Mouse (Mus musculus): Measurements from ENCODE around the gene Ror2. TPM values are rescaled to one million over a fixed set of nuclear protein-coding genes. Genes with fewer than 3 reads are reported as not detected.

Ror2 gene
- polyA plus RNA-seq, 3 experiments from 2014 or later = not detected

DNA sequence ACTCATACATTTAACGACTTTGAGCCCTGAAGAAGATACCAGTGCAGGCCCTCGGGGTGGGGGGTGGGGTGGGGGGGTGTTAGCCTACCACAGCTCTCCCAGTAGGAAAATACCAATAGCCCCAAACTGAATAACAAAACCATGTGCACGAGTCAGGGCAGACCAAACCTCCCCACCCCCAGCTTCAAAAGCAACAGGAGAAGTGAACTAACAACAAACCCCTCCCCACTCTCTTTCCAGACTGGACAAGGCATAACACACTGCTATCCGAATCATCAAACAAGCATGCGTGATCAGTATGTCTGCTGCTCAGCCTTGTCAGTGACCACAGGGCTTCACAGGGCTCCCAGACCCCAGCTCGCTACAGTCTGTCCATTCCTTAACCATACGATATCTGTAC is 94.3 kb downstream of the Ror2 start:
- no peak for ATAC-seq

DNA sequence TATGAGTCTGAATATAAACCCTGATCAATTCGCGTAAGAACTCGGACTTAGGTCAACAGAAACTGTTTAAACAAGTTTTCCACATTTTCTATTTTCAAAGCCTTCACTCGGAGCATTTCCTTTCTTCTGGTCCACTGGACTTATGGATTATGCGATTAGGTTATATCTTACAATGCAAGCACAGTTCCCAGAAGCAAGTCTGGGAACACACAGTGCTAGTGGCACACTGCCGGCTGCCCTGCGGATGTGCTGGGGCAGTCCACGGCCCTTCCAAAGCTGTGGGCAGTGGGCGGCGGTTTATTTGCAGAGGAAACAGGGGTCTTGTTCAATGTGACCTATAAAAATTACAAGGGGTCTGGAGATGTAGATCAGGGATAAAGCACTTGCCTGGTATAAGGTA is 97.0 kb downstream of the Ror2 start:
- ATAC-seq = no peak

DNA sequence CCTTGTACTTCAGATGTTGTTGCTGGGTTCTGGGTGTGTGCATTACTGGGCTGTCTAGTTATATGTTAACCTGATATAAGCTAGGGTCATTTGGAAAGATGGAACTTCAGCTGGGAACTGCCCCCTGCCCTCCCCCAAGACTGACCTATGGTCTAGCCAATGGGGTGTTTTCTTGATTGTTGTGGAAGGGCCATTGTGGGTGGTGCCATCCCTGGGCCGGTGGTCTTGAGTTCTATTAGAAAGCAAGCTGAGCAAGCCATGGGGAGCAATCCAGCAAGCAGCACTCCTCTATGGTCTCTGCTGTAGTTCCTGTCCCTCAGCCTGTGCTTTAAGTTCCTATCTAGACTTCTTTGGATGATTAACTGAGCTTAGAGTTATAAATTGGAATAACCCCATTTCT is 101.1 kb downstream of the Ror2 start:
- no peak for ATAC-seq

DNA sequence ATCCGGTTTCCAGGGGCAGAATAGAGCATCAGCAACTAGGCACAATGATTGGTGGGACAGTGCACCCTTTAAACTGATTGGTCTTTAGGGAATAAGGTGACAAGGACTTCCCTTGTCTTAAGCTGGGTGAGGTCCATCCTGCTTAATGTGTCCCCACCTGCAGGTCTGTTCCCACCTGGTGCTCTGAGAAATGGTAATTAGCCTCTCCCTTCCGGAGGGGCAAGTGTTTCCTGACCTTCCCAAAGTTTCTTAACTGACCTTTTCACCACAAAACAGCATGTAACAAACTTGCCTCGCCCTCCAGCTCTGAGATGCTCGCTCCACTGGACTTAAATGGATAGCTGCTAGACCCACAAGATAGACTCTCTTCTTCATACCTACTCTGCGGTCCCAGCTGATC is 101.8 kb downstream of the Ror2 start:
- ATAC-seq = no peak

DNA sequence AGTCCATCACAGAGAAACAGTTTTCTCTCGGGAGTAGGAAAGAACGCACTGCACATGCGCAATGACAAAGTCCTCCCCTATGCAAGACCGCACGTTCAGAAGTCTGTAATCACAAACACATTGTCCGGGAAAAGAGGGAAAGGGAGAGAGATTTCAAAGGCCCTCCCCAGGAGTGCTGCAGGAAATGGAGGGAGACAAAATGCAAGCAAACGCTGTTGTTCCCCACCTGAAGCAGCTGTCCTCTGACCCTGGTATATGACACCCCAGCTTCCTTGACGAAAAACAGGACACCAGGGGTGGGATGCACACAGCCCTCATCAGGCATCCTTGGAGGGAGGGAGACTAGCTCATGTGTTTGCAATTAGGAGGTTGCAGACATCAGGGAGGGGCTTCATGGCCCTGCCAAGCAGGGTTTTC is 102.8 kb downstream of the Ror2 start:
- no peak for ATAC-seq

DNA sequence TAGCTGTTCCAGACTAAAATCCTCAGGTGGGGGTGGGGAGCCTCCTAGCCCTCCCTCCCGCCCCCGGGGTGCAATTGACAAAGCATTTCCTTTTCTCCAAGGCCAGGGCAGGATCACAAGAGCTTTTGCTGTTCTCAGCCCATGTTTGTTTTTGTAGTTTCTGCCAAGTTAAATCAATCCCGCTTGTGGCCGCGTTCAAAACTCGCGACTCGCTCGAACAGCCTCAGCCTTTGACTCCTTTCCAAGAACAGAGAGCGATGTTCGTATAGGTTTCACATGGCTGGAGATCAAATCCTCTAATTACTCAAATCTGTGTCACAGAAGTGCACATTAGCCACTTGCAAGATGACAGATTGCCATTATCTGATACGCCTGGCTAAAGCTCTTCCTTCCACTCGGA is 107.3 kb downstream of the Ror2 start:
- no peak for ATAC-seq

DNA sequence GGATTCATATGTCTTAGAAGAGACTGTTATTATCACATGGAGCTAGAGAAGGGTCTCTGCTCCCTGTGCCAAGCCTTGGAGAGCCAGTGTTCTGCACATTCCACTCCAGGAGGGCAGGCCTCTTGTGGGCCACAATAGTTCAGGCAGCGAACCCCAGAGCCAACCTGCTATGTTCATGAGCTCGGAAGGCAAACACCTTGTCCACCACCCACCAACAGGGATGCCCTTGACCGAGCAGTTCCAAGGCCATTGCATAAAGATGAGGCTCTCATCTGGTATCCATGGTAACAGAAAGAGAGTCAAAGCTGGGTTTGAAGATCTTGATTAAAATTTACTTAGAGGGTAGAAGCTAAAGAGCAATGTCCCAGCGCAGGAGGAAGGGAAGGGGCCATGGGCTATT is 107.8 kb downstream of the Ror2 start:
- ATAC-seq = no peak

DNA sequence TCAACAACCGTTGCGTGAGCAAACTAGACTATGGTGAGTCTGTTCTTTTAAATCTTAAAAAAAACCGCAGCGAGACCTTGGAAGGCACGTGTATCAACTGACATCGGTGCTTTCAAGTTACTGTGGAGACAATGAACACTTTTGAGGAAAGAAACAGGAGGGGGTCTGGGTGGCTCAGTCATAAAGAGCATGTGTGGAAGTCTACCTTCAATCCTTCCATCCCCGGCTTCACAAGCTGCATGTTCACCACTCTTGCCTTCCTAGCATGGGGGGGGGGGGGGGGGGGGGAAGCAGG is 108.6 kb downstream of the Ror2 start:
- no peak for ATAC-seq

DNA sequence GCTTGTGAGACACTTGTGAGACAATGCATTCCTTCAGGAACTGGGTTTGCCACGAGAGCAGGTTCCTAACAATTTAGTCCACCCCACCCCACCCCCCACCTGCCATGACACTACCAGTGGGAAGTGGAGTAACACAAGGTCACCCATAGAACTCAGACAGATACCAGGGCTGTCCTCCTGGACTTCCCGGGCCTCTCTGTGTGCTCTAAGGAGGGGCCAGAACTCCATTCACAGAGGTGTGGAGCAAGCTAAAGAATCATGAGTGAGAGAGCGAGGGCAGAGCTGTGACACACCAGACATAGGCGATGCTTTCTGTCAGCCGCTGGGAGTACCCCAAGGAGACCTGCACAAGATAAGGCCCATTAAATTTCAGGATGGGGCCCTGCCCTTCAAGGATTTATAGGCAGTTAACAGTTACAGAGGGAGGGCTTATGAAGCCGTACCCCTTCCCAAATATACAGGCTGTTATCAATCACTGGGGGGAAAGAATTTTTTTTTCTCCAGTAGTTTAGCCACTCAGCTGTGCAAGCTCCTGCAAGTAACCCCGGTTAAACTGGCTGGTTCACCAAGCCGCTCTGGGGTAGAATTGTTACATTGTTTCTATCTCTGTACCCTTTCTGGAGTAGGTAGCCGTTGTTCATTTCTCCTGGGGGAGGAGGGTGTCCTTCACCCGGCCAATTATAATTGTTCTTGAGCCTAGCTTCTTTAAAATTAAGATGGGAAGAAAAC is 109.1 kb downstream of the Ror2 start:
- no peak for ATAC-seq

DNA sequence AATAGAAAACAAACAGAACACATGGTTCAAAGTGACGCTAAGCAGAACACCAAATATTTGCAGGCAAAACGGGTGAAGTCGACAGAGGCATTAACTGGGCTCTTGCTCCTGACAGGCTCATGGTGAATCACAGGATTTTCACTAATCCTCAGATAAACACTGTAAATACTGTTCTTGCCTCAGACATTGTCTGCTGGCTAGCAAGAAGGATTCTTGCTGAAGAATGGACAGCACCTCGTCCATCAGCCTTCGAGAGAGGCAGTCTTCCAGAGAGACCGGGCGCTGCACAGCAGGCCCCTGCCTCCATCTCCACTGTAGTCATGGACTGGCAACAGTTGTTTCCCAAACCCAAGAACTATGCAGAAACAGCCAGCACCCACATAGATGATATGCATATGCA is 110.9 kb downstream of the Ror2 start:
- ATAC-seq = no peak

DNA sequence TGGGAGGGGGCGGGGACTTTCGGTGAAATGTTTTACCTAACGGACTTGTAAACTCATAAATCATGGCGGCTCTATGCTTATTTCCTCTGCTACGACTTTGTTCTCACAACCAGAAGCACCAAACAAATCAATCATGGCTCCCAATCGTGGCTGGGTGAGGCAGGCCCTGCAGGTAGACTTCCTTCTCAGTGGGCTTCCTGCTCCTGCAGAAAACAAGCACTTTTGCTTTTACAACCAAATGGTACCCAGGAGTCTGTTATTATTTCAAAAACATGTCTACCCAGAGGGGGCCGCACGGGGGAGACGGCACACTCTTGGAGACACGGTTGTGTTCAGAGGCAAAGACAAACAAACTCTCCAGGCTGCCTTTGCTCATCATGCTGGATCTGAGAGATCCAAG is 122.3 kb downstream of the Ror2 start:
- ATAC-seq = no peak

DNA sequence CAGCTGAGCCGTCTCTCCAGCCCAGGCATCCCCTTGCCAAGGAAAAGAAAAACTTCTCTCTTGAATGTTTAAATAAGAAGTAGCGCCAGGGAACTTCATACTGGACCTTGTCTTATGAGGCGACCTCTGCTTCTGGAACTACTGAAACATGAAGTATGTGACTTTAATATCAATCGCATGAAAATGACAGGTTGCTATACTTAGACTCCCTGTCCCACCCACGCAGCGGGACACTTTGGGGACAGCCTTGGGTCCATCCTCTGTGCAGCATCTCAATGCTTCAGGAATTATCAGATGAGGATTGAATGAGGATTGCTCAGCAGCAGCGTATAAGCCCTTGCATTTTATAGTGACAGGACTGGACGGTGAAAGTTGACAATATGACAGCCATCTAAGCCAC is 122.9 kb downstream of the Ror2 start:
- ATAC-seq = no peak

DNA sequence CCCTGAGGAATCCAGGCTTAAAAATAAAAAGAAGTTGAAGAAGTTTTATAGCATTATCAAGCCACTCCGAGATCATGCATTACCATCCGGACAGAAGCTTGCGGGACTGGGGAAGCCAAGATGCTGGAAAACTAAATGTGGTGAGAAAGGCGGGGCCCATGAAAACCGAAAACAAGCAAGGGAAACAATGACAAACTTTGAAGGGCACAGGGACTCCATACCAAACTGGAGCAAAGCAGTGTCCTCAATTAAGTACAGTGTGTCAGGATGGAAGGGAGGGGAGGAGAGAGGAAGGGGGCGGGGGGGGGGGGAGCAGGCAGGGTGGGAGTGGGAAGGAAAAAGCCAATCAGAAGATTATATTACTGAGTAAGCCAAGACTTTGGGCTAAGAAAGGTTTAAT is 126.4 kb downstream of the Ror2 start:
- no peak for ATAC-seq

DNA sequence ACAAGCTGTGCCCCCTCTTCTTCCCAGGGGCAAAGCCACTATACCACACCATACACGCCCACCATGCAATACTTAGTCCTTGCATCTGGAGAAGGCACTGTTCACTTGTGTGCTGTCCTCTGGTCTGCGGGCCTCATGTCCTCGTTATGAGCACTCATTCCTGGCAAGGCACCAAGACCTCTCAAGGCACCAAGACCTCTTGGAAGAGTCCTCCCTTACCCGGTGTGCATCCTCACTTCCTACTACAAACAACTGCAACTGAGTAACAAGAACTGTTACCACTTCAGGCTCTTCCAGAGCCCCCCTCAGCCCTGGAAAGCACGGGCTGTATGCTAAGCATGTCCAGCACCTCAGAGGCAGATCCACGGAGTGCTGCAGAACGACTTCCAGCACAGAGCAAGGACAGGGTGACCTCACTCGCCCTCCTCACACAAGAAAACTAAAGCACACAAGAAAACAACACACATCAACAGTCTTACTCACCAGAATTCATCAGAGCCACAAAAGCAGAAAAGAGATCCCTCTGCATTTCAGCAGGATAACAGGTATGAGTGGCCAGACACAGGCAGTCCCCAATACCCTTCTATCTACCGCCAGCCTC is 127.4 kb downstream of the Ror2 start:
- ATAC-seq = no peak

DNA sequence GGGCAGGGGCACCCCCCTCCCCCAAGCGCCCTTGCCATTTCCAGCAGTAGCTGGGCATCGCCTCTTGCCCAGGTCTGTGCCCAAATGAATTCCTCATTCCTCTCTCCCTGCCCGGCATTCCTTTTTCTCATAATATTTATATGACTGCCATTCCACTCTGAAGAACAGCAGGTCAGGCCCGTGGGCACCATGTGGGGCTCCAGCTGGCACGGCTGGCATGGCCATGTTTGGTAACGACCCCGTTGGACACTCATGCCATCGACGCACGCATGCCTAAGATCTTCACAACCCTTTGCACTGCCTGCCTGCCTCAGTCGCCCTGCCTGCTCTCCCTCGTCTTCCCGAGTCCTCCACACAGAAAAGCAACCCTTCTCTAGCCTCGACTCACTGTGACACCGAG is 129.0 kb downstream of the Ror2 start:
- ATAC-seq = no peak

DNA sequence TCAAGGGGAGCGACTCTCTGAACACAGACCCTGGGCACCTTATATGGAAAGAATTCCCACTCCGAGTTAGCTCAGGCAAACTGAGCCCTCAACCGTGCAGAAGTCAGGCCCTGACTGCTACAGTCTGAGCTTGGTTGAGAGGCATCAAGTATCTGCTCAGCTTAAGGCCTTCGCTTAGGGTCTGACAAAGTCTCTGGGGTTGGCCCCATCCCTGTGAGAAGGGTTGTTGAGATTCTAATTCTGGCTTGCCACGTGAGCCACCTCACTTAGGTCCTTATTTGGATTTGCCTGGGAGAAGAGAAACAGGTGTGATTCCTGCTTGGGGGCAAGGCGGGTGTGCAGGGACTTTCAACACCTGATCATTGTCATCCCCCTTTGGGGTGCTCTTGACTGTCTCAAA is 129.6 kb downstream of the Ror2 start:
- ATAC-seq = no peak

DNA sequence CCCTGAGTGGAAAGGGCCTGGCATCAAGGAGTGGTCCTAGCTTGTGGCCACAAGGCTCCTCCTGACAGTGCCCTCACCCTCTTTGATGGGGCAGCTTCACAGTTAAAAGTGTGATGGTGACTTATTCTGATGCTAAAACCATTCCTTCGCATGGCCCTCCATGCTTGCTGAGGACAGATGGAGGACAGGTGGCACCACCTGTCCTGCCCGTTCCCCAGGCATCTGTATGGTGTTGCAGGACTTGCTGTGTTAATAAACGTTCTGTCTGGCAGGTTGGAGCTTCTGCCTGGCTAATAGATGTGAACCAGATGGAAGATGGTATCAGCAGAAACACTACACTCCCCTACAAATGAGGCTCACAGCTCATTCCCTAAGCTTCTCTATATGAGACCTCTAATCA is 140.4 kb downstream of the Ror2 start:
- ATAC-seq = no peak

DNA sequence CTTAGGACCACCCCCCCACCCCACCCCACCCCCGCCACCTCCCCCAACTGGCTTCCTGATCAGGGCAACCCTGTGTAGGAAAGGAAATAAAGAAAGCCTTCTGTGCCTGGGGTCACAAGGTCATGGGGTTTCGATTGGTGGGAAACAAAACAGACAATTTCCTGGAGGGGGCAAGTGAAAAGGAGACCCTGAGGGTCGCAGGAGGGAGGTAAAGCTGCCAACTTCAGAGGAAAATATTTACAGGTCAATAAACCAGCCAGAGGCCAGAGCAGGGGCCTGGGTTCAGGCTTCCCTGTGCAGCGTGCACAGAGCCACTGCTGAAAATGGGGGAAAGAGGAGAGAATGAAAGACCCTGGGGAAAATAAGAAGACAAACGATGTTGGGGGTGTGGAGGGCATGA is 142.8 kb downstream of the Ror2 start:
- ATAC-seq = no peak

DNA sequence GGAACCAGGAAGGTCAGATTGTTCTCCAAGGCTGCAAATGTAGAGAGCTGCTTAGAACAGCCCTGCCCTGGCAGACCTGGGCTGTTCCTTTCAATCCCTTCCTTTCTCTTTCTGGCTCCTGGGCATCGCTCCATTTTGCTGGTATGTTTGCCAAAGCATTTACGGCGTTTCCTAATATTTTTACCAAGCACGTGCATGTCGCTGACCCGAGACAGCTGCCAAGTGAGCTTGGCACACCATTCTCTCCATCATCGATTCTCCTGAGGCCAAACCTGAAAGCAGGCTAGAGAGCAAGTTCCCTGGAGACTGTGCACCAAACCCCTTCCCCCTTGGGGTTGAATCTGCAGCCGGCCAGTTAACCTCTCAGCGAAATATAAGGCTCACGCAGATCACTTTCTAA is 143.7 kb downstream of the Ror2 start:
- ATAC-seq = no peak

DNA sequence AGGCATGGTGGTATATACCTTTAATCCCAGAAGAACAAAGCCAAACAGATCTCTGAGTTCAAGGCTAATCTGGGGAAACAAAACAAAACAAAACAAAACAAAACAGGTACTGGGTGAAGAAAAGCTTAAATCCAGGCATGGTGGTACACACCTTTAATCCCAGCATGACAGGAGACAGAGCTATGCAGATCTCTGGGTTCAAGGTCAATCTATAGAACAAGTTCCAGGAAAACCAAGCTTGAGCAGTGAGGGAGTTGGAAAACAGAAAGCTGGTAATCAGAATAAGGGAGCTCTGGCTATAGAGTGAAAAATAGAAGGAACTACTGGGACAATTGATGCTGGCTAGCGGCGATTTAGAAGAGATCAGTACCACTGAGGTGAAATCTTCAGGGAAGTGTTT is 145.6 kb downstream of the Ror2 start:
- no peak for ATAC-seq

DNA sequence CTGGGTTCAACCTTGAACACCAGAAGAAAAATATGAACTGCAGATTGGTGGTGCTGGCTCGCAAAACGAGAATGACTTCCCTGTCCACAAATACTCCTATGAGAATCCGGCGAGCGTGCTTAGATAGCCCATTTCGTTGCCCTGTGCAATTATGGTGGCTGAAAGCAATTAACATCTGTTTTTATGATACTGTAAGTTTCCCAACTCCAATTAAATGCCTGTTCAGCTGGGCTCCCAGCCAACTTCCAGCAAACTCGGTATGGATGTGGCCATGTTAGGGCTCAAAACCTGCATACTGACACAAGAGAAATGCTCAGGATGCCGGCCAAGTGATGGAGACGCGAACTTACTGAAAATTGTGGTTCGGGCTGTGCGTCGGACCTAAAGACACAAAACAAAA is 155.4 kb downstream of the Ror2 start:
- no peak for ATAC-seq

DNA sequence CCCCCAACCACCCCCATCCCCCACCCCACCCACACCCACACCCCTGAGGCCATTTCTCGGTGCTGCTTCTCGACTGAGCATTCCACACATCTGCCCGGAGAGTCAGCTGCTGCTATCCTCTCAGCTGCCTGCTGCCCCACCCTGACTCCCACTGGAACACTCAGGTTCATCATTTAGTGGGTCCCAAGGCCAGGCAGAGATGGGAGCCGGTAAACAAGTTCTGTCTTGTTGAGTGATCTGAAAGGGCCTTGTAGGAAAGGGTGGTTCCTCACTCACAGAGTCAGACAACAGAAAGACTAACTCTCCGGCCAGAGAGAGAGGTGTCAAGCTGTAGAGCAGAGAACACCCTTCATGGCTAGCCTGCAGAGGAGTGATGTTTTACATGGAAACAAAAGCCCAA is 155.9 kb downstream of the Ror2 start:
- no peak for ATAC-seq

DNA sequence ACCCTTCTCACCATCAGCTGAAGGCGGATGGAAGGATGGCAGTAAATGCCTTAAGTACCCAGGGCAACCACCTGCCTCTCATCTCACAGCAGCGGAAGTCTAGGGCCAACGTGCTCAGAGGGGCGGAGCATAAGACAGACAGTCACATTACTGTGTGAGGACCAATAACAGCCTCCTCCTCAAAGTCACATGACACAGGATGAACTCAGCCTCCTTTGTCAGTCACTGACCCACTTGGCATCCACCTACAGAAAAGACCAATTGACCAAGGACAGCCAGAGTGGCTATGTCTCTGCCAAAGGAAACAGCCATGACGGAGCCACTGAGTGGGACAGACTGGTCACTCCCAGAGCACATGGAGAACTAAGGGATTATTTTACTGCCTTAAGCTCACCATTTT is 160.3 kb downstream of the Ror2 start:
- no peak for ATAC-seq

DNA sequence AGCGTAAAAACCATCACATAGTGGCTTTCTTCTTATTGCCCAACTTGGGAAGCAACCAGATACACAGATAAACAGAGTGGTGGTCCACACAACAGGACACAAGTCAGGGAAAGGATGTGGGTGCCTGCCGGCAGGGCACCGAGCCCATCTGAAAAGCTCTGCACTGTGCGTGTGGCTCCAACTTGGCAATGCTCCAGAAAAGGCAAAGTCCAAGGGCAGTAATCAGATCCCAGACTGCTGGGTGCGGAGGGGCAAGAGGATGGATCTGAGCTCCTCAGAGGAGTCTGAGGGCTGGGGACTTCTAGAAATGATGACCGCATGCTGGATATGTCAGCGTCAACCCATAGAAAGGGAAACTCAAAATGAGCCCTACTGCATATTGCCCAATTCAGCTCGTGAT is 163.8 kb downstream of the Ror2 start:
- ATAC-seq = no peak

DNA sequence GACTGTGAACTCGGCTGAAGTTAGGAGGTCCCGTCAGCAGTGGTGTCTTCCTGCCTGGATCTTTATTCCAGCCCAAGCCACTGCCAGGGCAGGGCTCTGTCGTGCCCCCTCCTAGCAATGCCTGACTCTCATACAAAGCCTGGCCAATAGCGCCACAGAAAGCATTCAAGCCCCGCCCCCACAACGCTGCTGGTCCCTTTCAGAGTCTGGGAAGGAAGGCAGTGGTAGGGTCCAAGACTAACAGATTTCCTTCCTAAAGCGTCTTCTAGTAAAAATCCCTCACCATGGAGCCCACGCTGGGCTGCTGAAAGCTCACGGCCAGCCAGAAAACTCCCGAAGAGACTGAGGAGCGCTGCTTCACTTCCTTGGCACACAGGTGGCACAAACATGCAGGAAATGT is 165.0 kb downstream of the Ror2 start:
- no peak for ATAC-seq
